24 mouse cellular contexts compared by ENCODE assay signal in the genomic region with DNA sequence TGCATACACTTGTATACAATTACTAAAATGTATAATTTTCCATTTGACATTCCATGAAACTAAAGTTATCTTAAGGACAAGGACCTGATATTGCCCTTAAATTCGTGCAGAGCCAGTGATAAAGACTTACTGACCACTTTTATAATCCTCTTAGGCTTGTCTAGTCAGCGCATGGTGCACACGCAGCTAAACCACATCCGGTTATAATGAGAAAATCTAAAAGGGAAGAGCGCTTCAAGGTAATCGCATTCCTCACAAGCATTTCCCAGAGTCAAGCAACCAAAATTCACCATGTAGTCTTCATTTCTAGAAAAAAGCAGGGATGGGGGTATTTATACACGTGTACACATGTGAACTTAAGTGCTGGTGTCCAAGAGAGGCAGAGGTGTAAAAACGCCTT.
DNase-seq lines count a peak whose midpoint lies in the region; ATAC-seq and TF ChIP-seq lines count a peak whose summit lies in the region.
"Had no signal": no experiment of that assay in that cellular context is flagged by ENCODE, and none has a peak within 500 bp of the region (broad histone marks: within the 10 kb centered on the region; RNA-seq: fewer than 3 reads in every experiment).

No protein-coding gene starts in this region.

- peak; percentile 43 for DNase-seq in CD4-positive, CD25-positive, alpha-beta regulatory T cell, adult 2 months (ENCODE audit: low read depth, low spot score)
- peak; percentile 21 for DNase-seq in T-cell, adult 2 months (ENCODE audit: low spot score)
- no peak for DNase-seq in spleen, adult 12 weeks (ENCODE audit: low spot score)
- no peak for DNase-seq in left cerebral cortex, adult 2 months (ENCODE audit: extremely low spot score in 1 of 2, low spot score in 2 of 2)
- DNase-seq in kidney, adult 11 months = no peak
- DNase-seq: adrenal gland, postnatal 10 days; adrenal gland, postnatal 36 days; cerebellum, adult 18-20 months; cerebellum, adult 9-11 months; cerebellum, postnatal 25 days; forebrain, postnatal 0 days; gastrocnemius, postnatal 25 days; heart, adult 18-20 months; heart, postnatal 10 days; heart, postnatal 36 days had no signal

- peak; percentile 29 for ATAC-seq in inflammation-experienced regulatory T-cells, adult 6 months
- ATAC-seq: forebrain, embryonic 14.5 days; forebrain, postnatal 0 days; hindbrain, embryonic 16.5 days had no signal

- no peak overlapping the region for H3K27ac ChIP-seq in left cerebral cortex, adult 2 months
- H3K27ac ChIP-seq: embryonic facial prominence, embryonic 12.5 days; embryonic facial prominence, embryonic 15.5 days; heart, embryonic 15.5 days; hindbrain, embryonic 10.5 days; hindbrain, embryonic 13.5 days had no signal

- H3K4me3 ChIP-seq in left cerebral cortex, adult 2 months = no peak overlapping the region
- H3K4me3 ChIP-seq: embryonic facial prominence, embryonic 12.5 days; embryonic facial prominence, embryonic 15.5 days; heart, embryonic 12.5 days; heart, embryonic 15.5 days; hindbrain, embryonic 10.5 days; hindbrain, embryonic 13.5 days had no signal

- TF ChIP-seq CTCF in left cerebral cortex, adult 2 months (IDR thresholded peaks at IDR 0.05) = no peak

- intact Hi-C loops in left cerebral cortex, adult 2 months (cut with DNase I) = no loop called here

Comparison
In these comparisons a context has a peak if more than half of its experiments do, and no peak if none do; other contexts are left out.
1. DNase-seq: peak in CD4-positive, CD25-positive, alpha-beta regulatory T cell, adult 2 months (single experiment) and T-cell, adult 2 months (single experiment); none in spleen, adult 12 weeks (single experiment), left cerebral cortex, adult 2 months (0 of 2) and kidney, adult 11 months (single experiment).